Mouse (Mus musculus): Measurements from ENCODE around the gene Ankmy1. TPM values are rescaled to one million over a fixed set of nuclear protein-coding genes. Genes with fewer than 3 reads are reported as not detected.

The Ankmy1 gene
- 1.1 and 1.2 TPM in 2 replicates for polyA plus RNA-seq (2014; fragmentation: Nextera tagmentation; extraction: Ambion mirVana)

- peaks cover 4% of the 10 kb centered on the region; the same call in 1 of the 2 replicates for H3K4me1 ChIP-seq (ENCODE audit: control insufficient read depth, insufficient read depth, low read length)
- 2% methylated on average over 15 of the region's 15 CpGs for WGBS
- H3K9ac ChIP-seq (replicated peaks; ENCODE audit: low read depth, low read length) = 0 out of 2 replicates have a peak within 1 kb of the TSS, but pooled peaks have one; percentile 21
- H3K36me3 ChIP-seq (ENCODE audit: control insufficient read depth, insufficient read depth, low read length) = no peaks in the 10 kb centered on the region
- no peaks in the 10 kb centered on the region for H3K9me3 ChIP-seq (ENCODE audit: control insufficient read depth, low read depth, low read length)
- H3K4me2 ChIP-seq (replicated peaks; ENCODE audit: low read depth, low read length) = peak within 1 kb of the TSS; percentile 44
- H3K27ac ChIP-seq (ENCODE audit: low read length) = no peak within 1 kb of the TSS
- peak; percentile 46 for ATAC-seq (ENCODE audit: insufficient number of reproducible peaks, insufficient read depth, low FRiP score, low read depth)
- H3K27me3 ChIP-seq (ENCODE audit: control insufficient read depth, insufficient read depth, low read length) = no peaks in the 10 kb centered on the region
- peak within 1 kb of the TSS; percentile 5; the same call in 1 of the 2 replicates for H3K4me3 ChIP-seq (ENCODE audit: low read depth, low read length)
Measured at GRCm38 (mm10) chr1:92902786-92903185, at the start of gene Ankmy1. Gene Ankmy1, minus strand, starts transcription at chr1:92902906.

DNA sequence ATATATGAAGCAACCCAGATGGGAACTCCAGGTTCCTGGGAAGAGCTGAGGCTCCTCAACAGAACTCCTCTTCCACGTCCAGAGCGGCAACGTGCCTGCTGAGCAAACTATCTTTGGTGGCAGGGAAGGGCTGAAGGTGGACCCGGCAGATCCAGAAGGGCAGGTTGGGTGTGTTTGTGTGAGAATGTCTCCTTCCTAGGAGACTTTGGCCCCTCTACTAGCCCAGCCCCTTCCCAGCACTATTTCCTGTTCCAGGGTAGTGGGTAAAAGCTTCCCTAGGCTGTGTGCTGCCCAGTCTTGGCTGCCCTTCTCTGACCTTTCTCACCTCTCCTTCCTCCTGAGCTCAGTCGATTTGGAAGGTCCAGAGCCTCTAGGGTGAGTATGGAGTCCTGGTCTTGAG lies 47.9 kb upstream of the Ankmy1 start, which contains the start of gene Gpr35:
Gene Gpr35 (plus strand): TSS at position 259 of the 400 bp plus-strand sequence.
- Histone ChIP-seq H3K9me3 (ENCODE audit: control insufficient read depth, low read depth, low read length) (no peaks in the 10 kb centered on the region), H3K27ac (ENCODE audit: low read length) (peak within 1 kb of the TSS; percentile 39; the same call in 1 of the 2 replicates), H3K4me2 (replicated peaks; ENCODE audit: low read depth, low read length) (peak within 1 kb of the TSS; percentile 22), H3K36me3 (ENCODE audit: control insufficient read depth, insufficient read depth, low read length) (peaks cover 22% of the 10 kb centered on the region), H3K4me1 (ENCODE audit: control insufficient read depth, insufficient read depth, low read length) (no peaks in the 10 kb centered on the region), H3K27me3 (ENCODE audit: control insufficient read depth, insufficient read depth, low read length) (no peaks in the 10 kb centered on the region), H3K4me3 (ENCODE audit: low read depth, low read length) (peak within 1 kb of the TSS; percentile 8), H3K9ac (replicated peaks; ENCODE audit: low read depth, low read length) (no peak within 1 kb of the TSS)
- 64% methylated on average over 5 of the region's 5 CpGs for WGBS
- peak; percentile 73 for ATAC-seq (ENCODE audit: insufficient number of reproducible peaks, insufficient read depth, low FRiP score, low read depth)

DNA sequence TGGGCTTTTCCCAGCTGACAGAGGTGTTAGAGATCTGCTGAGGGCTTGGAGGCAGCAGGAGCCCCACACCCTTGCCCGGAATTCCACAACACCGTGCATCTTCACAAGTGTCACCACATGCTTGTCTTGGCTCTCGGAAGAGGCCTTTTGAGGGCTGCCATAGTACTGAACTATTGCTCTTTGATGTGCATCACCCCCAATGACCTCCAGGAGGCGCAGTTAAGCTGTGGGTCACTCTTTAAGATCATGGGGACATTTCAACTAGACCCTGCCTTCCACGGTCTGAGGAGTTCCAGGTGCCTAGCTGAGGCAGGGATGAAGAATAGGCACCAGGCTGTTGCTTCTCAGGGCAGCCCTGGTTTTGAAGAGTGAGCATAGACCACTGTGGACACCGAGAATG lies 46.7 kb upstream of the Ankmy1 start:
- WGBS = 57% methylated on average over 6 of the region's 6 CpGs
- Histone ChIP-seq H3K9ac (replicated peaks; ENCODE audit: low read depth, low read length) (no peak overlapping the region), H3K4me3 (ENCODE audit: low read depth, low read length) (no peak overlapping the region), H3K27me3 (ENCODE audit: control insufficient read depth, insufficient read depth, low read length) (no peaks in the 10 kb centered on the region), H3K4me1 (ENCODE audit: control insufficient read depth, insufficient read depth, low read length) (no peaks in the 10 kb centered on the region), H3K4me2 (replicated peaks; ENCODE audit: low read depth, low read length) (no peak overlapping the region), H3K36me3 (ENCODE audit: control insufficient read depth, insufficient read depth, low read length) (peaks cover 28% of the 10 kb centered on the region), H3K27ac (ENCODE audit: low read length) (no peak overlapping the region), H3K9me3 (ENCODE audit: control insufficient read depth, low read depth, low read length) (no peaks in the 10 kb centered on the region)
- no peak for ATAC-seq (ENCODE audit: insufficient number of reproducible peaks, insufficient read depth, low FRiP score, low read depth)

- Histone ChIP-seq H3K4me1 (ENCODE audit: control insufficient read depth, insufficient read depth, low read length) (no peaks in the 10 kb centered on the region), H3K9me3 (ENCODE audit: control insufficient read depth, low read depth, low read length) (no peaks in the 10 kb centered on the region), H3K27me3 (ENCODE audit: control insufficient read depth, insufficient read depth, low read length) (no peaks in the 10 kb centered on the region), H3K4me2 (replicated peaks; ENCODE audit: low read depth, low read length) (no peak overlapping the region), H3K9ac (replicated peaks; ENCODE audit: low read depth, low read length) (no peak overlapping the region), H3K36me3 (ENCODE audit: control insufficient read depth, insufficient read depth, low read length) (peaks cover 39% of the 10 kb centered on the region), H3K27ac (ENCODE audit: low read length) (no peak overlapping the region), H3K4me3 (ENCODE audit: low read depth, low read length) (no peak overlapping the region)
- no peak for ATAC-seq (ENCODE audit: insufficient number of reproducible peaks, insufficient read depth, low FRiP score, low read depth)
- 92% methylated on average over 3 of the region's 3 CpGs for WGBS
Measured at GRCm38 (mm10) chr1:92947966-92948365, 45.3 kb upstream of the Ankmy1 start.

DNA sequence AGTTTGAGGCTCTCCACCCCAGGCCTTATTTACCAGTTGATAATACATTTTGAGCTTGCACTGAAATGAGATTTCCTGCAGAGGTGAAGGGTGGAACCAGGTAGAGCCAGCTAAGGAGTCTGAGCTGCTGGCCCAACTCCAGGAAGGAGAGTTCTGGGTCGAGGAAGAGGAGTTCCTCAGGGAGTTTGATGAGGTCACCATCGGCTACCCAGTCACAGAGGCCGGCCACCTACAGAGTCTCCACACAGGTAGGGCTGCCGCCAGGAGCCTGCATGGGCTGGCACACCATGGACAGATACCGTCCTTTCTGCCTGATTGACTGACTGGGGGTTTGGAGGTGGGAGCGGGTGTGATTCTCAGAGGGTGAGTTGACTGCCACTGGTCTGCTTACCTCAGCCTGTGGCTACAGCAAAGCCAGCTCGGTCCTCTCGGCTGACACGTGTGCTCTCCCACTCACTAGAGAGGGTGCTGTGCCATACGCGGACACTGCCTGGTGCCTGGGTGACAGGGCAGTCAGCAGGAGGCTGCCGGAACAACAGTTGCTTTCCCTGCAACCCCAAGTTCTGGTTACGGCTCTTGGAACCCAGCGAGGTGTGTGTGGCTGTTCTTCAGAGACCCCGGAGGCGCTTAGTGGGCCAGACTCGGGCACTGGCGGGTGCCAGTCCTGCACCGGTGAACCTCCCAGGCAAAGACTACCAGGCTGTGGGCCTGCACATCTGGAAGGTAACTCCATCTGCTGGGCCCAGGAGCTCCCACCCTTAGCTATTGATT lies 40.7 kb upstream of the Ankmy1 start:
- H3K4me2 ChIP-seq (replicated peaks; ENCODE audit: low read depth, low read length) = no peak overlapping the region
- no peak for ATAC-seq (ENCODE audit: insufficient number of reproducible peaks, insufficient read depth, low FRiP score, low read depth)
- H3K4me1 ChIP-seq (ENCODE audit: control insufficient read depth, insufficient read depth, low read length) = no peaks in the 10 kb centered on the region
- H3K4me3 ChIP-seq (ENCODE audit: low read depth, low read length) = no peak overlapping the region
- no peak overlapping the region for H3K27ac ChIP-seq (ENCODE audit: low read length)
- no peaks in the 10 kb centered on the region for H3K9me3 ChIP-seq (ENCODE audit: control insufficient read depth, low read depth, low read length)
- H3K9ac ChIP-seq (replicated peaks; ENCODE audit: low read depth, low read length) = no peak overlapping the region
- WGBS = 96% methylated on average over 19 of the region's 19 CpGs
- peaks cover 61% of the 10 kb centered on the region for H3K36me3 ChIP-seq (ENCODE audit: control insufficient read depth, insufficient read depth, low read length)
- no peaks in the 10 kb centered on the region for H3K27me3 ChIP-seq (ENCODE audit: control insufficient read depth, insufficient read depth, low read length)

DNA sequence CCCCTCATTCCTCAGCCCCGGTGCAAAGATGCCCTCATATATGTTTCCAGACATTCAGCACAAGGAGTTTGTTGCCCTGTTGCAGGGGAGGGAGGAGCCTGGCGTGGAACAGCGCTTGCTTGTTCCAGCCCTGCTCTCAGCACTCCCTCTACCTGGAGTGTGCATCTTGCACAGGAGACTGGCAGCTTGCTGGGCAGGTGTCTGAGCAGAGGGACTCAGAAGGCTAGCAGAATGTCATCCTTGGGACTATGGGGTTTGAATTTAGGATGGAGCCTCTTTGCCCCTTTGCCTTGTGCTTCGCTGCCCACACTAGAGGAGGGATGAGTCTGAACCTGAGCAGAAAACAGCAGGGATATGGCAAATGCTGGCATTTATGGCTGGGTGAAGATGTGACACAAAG lies 37.0 kb upstream of the Ankmy1 start:
- no peak for ATAC-seq (ENCODE audit: insufficient number of reproducible peaks, insufficient read depth, low FRiP score, low read depth)

GRCm38 (mm10) chr1:92937797-92938196 lies 35.1 kb upstream of the Ankmy1 start:
- no peak for ATAC-seq (ENCODE audit: insufficient number of reproducible peaks, insufficient read depth, low FRiP score, low read depth)
- H3K27ac ChIP-seq (ENCODE audit: low read length) = no peak overlapping the region; the same call in 1 of the 2 replicates
- 81% methylated on average over 3 of the region's 3 CpGs for WGBS

More for the DNA sequence above, 37.0 kb upstream of the Ankmy1 start:
- H3K4me3 ChIP-seq (ENCODE audit: low read depth, low read length) = no peak overlapping the region
- peaks cover 9% of the 10 kb centered on the region for H3K4me1 ChIP-seq (ENCODE audit: control insufficient read depth, insufficient read depth, low read length)
- H3K4me2 ChIP-seq (replicated peaks; ENCODE audit: low read depth, low read length) = no peak overlapping the region
- H3K9ac ChIP-seq (replicated peaks; ENCODE audit: low read depth, low read length) = no peak overlapping the region
- no peaks in the 10 kb centered on the region for H3K27me3 ChIP-seq (ENCODE audit: control insufficient read depth, insufficient read depth, low read length)
- WGBS = 96% methylated on average over 4 of the region's 4 CpGs
- no peaks in the 10 kb centered on the region for H3K9me3 ChIP-seq (ENCODE audit: control insufficient read depth, low read depth, low read length)
- peaks cover 39% of the 10 kb centered on the region for H3K36me3 ChIP-seq (ENCODE audit: control insufficient read depth, insufficient read depth, low read length)
- no peak overlapping the region for H3K27ac ChIP-seq (ENCODE audit: low read length)

DNA sequence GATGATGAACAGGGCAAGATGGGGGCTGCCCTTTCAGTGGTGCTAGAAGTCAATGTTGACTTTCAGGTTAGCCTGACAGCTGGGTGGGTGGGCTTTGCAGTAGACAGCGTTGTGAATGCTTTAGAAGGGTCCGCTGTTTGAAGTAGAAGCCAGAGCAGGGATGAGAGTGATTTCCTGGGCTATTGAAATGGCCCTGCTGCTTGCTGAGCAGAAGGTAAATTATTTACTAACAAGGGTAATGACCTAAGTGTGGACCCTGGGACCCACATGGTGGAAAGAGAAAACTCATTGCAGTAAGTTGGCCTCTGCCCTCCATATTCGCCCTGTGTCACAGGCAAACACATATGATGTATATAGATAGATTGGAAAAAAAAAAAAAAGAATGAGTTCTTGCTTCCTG lies 33.8 kb upstream of the Ankmy1 start:
- Histone ChIP-seq H3K27ac (ENCODE audit: low read length) (no peak overlapping the region), H3K36me3 (ENCODE audit: control insufficient read depth, insufficient read depth, low read length) (peaks cover 22% of the 10 kb centered on the region), H3K9me3 (ENCODE audit: control insufficient read depth, low read depth, low read length) (peaks cover 5% of the 10 kb centered on the region; the same call in 1 of the 2 replicates), H3K27me3 (ENCODE audit: control insufficient read depth, insufficient read depth, low read length) (no peaks in the 10 kb centered on the region), H3K4me2 (replicated peaks; ENCODE audit: low read depth, low read length) (0 out of 2 replicates have a peak overlapping the region, but pooled peaks have one; percentile 56), H3K4me3 (ENCODE audit: low read depth, low read length) (no peak overlapping the region), H3K9ac (replicated peaks; ENCODE audit: low read depth, low read length) (no peak overlapping the region), H3K4me1 (ENCODE audit: control insufficient read depth, insufficient read depth, low read length) (peaks cover 13% of the 10 kb centered on the region)
- 67% methylated on average over 3 of the region's 3 CpGs for WGBS
- no peak for ATAC-seq (ENCODE audit: insufficient number of reproducible peaks, insufficient read depth, low FRiP score, low read depth)

More at GRCm38 (mm10) chr1:92937797-92938196, 35.1 kb upstream of the Ankmy1 start:
- Histone ChIP-seq H3K36me3 (ENCODE audit: control insufficient read depth, insufficient read depth, low read length) (peaks cover 23% of the 10 kb centered on the region), H3K9ac (replicated peaks; ENCODE audit: low read depth, low read length) (no peak overlapping the region), H3K4me3 (ENCODE audit: low read depth, low read length) (no peak overlapping the region), H3K4me1 (ENCODE audit: control insufficient read depth, insufficient read depth, low read length) (peaks cover 13% of the 10 kb centered on the region), H3K9me3 (ENCODE audit: control insufficient read depth, low read depth, low read length) (peaks cover 5% of the 10 kb centered on the region; the same call in 1 of the 2 replicates), H3K4me2 (replicated peaks; ENCODE audit: low read depth, low read length) (no peak overlapping the region), H3K27me3 (ENCODE audit: control insufficient read depth, insufficient read depth, low read length) (no peaks in the 10 kb centered on the region)

Measured in stomach, embryonic 14.5 days (tissue).